Mouse (Mus musculus): ENCODE data around the gene Rdh1.

DNA sequence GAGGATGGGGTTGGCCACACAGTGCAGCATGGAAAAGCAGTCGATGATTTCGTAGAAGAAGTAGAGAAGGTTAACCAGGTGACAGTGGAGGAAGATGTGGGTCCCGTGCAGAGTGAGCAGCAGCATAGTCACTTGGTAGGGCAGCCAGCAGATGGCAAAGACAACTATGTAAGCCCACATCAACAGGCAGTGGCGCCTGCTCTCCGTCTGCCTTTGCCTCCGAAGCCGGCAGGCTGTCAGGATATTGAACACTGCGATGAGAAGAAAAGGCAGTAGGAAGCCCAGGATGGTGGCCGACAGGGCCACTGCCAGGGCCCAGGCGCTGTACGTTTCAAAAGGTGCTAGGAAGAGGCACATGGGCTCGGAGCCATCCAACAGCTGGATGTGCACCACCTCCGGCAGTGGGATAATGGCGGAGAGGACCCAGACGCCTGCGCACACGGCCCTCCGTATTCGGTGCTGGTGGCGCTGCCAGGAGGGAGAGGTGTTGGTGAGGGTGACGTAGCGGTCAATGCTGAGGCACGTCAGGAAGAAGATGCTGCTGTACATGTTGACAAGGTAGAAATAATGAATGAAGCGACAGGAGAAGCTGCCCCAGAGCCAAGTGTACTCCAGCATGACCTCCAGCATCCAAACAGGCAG lies 9.3 kb upstream of the Rdh1 start:
- TF ChIP-seq CTCF (conservative IDR thresholded peaks at IDR 0.05; ENCODE audit: insufficient read depth, insufficient read length, low read depth, low read length) (no peak), POLR2A (IDR thresholded peaks at IDR 0.05; ENCODE audit: low read depth, low read length) (no peak)
